Mouse (Mus musculus) forebrain, embryonic 16.5 days (tissue): ENCODE data around the gene Kars. TPM values are rescaled to one million over a fixed set of nuclear protein-coding genes. Genes with fewer than 3 reads are reported as not detected.

Experiments used
- ATAC-seq: fragments of 200-750 bp; cut with Nextera tagmentation; 2 replicates; pipeline ENCODE4 v1.8.0; 2017; ENCODE audit warnings: mild to moderate bottlenecking, moderate library complexity
- H3K27ac ChIP-seq: fragments of 300-500 bp; sonication (generic); 2 replicates; pipeline ENCODE4 v1.5.1; 2014; ENCODE audit warnings: low read length, control low read depth
- H3K27me3 ChIP-seq: fragments of 300-500 bp; sonication (generic); replicated peaks from 2 replicates; pipeline ENCODE4 v1.6.1; 2014; ENCODE audit warnings: low read length; ENCODE audit not compliant: control insufficient read depth, insufficient read depth
- H3K36me3 ChIP-seq: fragments of 300-500 bp; sonication (generic); 2 replicates; pipeline ENCODE4 v1.6.1; 2014; ENCODE audit not compliant: control insufficient read depth, insufficient read depth
- H3K4me1 ChIP-seq: fragments of 300-500 bp; sonication (generic); replicated peaks from 2 replicates; pipeline ENCODE4 v1.6.1; 2014; ENCODE audit warnings: low read length; ENCODE audit not compliant: control insufficient read depth, insufficient read depth
- H3K4me2 ChIP-seq: fragments of 300-500 bp; sonication (generic); 2 replicates; pipeline ENCODE4 v1.6.1; 2014; ENCODE audit warnings: mild to moderate bottlenecking, low read length, control low read depth
- H3K4me3 ChIP-seq: fragments of 300-500 bp; sonication (generic); replicated peaks from 2 replicates; pipeline ENCODE4 v1.5.1; 2014; ENCODE audit warnings: mild to moderate bottlenecking, low read length, control low read depth
- H3K9ac ChIP-seq: fragments of 300-500 bp; sonication (generic); replicated peaks from 2 replicates; pipeline ENCODE4 v1.6.1; 2014; ENCODE audit warnings: low read depth, low read length, control low read depth
- H3K9me3 ChIP-seq: fragments of 300-500 bp; sonication (generic); 2 replicates; pipeline ENCODE4 v1.6.1; 2016; ENCODE audit warnings: low read length; ENCODE audit not compliant: control insufficient read depth
- WGBS: fragments of 180-500 bp; shearing (Covaris S2); extraction: QIAGEN DNeasy Blood & Tissue Kit; methylation state at CpG from one replicate; pipeline ENCODE4 v1.1.7; 2014; 5-methylcytosine and 5-hydroxymethylcytosine counted together
- polyA plus RNA-seq: library from polyadenylated mRNA; unstranded; fragments of >200 nt; fragmentation: Nextera tagmentation; extraction: Ambion mirVana; gene quantifications from 2 replicates; pipeline ENCODE4 v1.2.1, GENCODE M21; 2015

Kars gene
- polyA plus RNA-seq = 171 and 181 TPM in 2 replicates

DNA sequence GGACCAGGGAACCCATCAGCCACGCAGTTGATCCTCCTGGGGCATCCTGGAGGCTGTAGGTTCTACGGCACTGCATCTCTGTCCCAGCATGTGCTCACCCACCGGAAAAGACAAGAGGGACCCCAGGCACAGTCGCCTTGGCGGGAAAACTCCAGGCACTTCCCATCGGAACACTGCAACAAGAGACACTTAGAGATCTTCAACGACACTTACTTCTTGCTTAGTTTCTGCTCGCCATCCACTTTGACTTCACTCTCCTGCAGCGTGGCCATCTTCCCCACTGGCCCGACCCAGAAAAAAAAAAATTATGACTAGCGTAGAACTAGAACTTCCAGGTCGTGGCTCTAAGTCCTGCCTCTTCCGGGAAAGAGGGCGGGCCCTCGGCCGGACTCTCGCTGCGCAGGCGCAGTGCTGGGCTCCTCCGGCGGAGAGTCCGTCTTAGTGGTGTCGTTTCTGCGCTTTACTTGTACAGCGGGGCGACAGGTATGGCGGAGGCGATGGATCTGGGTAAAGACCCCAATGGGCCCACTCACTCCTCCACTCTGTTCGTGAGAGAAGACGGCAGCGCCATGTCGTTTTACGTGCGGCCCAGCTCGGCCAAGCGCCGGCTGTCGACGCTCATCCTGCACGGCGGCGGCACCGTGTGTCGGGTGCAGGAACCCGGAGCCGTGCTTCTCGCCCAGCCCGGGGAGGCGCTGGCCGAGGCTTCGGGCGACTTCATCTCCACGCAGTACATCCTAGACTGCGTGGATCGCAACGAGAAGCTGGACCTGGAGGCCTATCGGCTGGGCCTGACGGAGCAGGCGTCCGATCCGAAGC lies at the start of gene Kars, which contains the start of gene Terf2ip:
TSS of gene Kars (minus strand) at position 327 of the 819 bp plus-strand sequence.
TSS of gene Terf2ip (plus strand) at position 402 of the 819 bp plus-strand sequence.
- Histone ChIP-seq H3K4me2 (peak within 1 kb of the TSS; percentile 81), H3K9ac (peak within 1 kb of the TSS; percentile 74), H3K36me3 (no peaks in the 10 kb centered on the region), H3K4me3 (peak within 1 kb of the TSS; percentile 75), H3K9me3 (no peaks in the 10 kb centered on the region), H3K4me1 (peaks cover 18% of the 10 kb centered on the region), H3K27me3 (no peaks in the 10 kb centered on the region), H3K27ac (peak within 1 kb of the TSS; percentile 83)
- ATAC-seq = peak; percentile 96
- under 1% methylated on average over 61 of the region's 61 CpGs for WGBS

DNA sequence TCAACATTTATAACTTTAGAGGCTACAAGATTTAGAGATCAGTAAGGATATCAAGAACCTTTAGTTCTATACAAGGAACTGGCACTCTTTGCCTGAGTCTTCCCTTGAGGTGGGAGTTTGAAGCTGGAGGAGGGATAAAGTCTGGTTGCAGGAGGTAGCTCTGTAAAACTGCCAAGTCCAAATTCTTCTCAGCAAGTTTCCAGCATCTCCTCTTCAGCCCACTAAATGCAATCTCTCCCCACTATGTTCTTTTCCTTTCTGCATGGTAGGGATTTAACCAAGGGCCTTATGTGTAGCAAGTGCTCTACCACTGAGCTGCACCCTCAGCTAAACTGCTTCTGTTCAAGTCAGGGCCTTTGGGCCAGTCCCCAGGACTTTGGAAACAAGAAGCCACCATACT lies 43.3 kb upstream of the Kars start:
- no peak overlapping the region for H3K9ac ChIP-seq
- no peaks in the 10 kb centered on the region for H3K9me3 ChIP-seq
- H3K4me2 ChIP-seq = no peak overlapping the region
- no peak for ATAC-seq
- no peak overlapping the region for H3K4me3 ChIP-seq
- no peaks in the 10 kb centered on the region for H3K36me3 ChIP-seq
- no peaks in the 10 kb centered on the region for H3K4me1 ChIP-seq
- no peak overlapping the region for H3K27ac ChIP-seq
- no peaks in the 10 kb centered on the region for H3K27me3 ChIP-seq

DNA sequence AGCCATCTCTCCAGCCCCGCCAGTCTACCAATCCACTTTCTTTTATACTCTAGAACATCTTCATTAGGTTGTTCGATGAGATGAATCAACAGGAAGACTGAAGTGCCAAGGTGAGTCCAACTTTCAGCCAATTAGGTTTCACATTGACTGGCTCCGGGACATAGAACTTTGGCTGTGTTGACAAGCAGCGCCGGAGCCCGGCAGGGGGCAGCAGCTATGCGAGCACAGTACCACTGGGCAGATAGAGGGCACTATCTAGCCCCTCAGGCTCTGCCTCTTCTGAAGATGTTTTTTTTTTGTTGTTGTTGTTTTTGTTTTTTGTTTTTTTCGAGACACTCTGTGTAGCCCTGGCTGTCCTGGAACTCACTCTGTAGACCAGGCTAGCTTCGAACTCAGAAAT lies 40.4 kb upstream of the Kars start:
- no peak for ATAC-seq
- H3K36me3 ChIP-seq = no peaks in the 10 kb centered on the region
- WGBS = 79% methylated on average over 9 of the region's 9 CpGs
- no peaks in the 10 kb centered on the region for H3K9me3 ChIP-seq
- H3K4me1 ChIP-seq = no peaks in the 10 kb centered on the region
- H3K27me3 ChIP-seq = no peaks in the 10 kb centered on the region
- no peak overlapping the region for H3K9ac ChIP-seq
- no peak overlapping the region for H3K4me2 ChIP-seq
- H3K27ac ChIP-seq = no peak overlapping the region
- no peak overlapping the region for H3K4me3 ChIP-seq

DNA sequence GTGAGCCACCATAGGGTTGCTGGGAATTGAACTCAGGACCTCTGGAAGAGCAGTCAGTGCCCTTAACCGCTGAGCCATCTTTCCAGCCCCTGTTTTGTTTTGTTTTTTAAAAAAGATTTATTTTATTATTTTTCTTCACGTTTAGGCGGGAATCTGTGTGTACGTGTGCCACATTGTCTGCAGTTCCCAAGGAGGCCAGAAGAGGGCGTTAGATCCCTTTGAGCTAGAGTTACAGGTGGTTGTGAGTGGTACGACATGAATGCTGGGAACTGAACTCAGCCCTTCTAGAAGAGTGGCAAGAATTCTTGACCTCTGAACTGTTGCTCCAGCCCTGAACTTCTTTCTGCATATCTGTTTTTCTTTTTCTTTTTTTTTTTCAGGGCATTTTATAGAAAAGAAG lies 38.9 kb upstream of the Kars start:
- ATAC-seq = no peak
- H3K4me1 ChIP-seq = no peaks in the 10 kb centered on the region

DNA sequence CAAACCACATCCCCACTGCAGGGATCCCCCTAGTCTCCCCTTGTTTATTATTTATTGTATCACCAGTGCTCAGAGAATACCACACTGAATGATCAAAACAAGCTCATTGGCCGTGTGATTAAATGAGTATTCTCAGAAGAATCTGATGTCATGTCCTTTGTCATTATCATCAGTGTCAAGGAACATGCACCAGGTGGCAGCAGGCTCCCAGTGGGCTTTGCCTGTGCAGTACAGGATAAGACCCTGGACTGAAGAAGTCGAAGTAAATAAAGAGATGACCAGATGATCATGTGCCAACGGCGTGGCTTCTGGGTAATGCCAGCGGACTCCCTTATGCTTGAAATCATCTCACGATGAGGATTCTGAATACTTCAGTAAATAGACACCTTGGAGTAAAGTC lies 37.2 kb upstream of the Kars start:
- 77% methylated on average over 6 of the region's 6 CpGs for WGBS
- no peak for ATAC-seq
- no peaks in the 10 kb centered on the region for H3K27me3 ChIP-seq

More for the DNA sequence above, 38.9 kb upstream of the Kars start:
- Histone ChIP-seq H3K36me3 (no peaks in the 10 kb centered on the region), H3K27ac (no peak overlapping the region), H3K4me3 (no peak overlapping the region), H3K9ac (no peak overlapping the region), H3K9me3 (no peaks in the 10 kb centered on the region), H3K4me2 (no peak overlapping the region), H3K27me3 (no peaks in the 10 kb centered on the region)
- 87% methylated on average over 6 of the region's 6 CpGs for WGBS

DNA sequence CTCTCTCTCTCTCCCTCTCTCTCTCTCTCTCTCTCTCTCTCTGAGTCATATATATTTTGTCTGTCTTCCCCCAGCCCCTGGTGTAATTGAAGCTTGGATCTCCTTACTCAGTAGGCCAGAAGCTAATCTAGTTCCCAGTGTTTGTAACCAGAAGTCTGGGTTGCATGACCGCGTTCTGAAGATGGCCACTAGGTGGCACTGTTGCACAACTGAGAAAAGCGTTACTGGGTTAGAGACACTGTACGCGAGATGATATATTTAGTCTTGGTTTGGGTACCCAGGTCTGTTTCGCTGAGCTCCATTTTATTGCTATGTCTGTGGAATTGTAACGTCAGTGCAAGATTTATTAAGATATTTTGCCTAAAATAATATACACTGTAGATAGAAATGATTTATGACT lies 34.8 kb upstream of the Kars start:
- no peak overlapping the region for H3K4me2 ChIP-seq
- H3K27ac ChIP-seq = no peak overlapping the region
- no peaks in the 10 kb centered on the region for H3K9me3 ChIP-seq
- peak; percentile 92 for ATAC-seq
- H3K9ac ChIP-seq = no peak overlapping the region
- WGBS = 7% methylated on average over 7 of the region's 7 CpGs
- H3K4me3 ChIP-seq = no peak overlapping the region
- H3K27me3 ChIP-seq = no peaks in the 10 kb centered on the region
- no peaks in the 10 kb centered on the region for H3K36me3 ChIP-seq
- H3K4me1 ChIP-seq = no peaks in the 10 kb centered on the region

More for the DNA sequence above, 37.2 kb upstream of the Kars start:
- no peaks in the 10 kb centered on the region for H3K9me3 ChIP-seq
- H3K4me3 ChIP-seq = no peak overlapping the region
- H3K4me2 ChIP-seq = no peak overlapping the region
- no peak overlapping the region for H3K9ac ChIP-seq
- H3K36me3 ChIP-seq = no peaks in the 10 kb centered on the region
- no peak overlapping the region for H3K27ac ChIP-seq
- H3K4me1 ChIP-seq = no peaks in the 10 kb centered on the region

DNA sequence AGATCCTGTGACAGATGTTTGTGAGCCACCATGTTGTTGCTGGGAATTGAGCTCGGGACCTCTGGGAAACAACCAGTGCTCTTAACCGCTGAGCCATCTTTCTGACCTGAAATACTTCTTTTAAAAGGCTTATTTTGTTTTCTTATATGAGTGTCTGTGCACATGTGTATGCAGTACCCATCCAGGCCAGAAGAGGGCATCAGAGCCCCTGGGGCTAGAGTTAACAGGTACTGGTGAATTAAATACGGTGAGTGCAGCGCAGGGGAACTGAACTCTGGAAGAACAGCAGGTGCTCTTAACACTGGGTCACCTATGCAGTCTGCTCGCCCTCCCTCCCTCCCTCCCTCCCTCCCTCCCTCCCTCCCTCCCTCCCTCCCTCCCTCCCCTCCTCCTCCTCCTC lies 34.1 kb upstream of the Kars start:
- Histone ChIP-seq H3K4me3 (no peak overlapping the region), H3K36me3 (no peaks in the 10 kb centered on the region), H3K27me3 (no peaks in the 10 kb centered on the region), H3K4me2 (no peak overlapping the region), H3K4me1 (no peaks in the 10 kb centered on the region), H3K27ac (no peak overlapping the region), H3K9ac (no peak overlapping the region), H3K9me3 (no peaks in the 10 kb centered on the region)
- ATAC-seq = no peak
- WGBS = 82% methylated on average over 5 of the region's 5 CpGs

DNA sequence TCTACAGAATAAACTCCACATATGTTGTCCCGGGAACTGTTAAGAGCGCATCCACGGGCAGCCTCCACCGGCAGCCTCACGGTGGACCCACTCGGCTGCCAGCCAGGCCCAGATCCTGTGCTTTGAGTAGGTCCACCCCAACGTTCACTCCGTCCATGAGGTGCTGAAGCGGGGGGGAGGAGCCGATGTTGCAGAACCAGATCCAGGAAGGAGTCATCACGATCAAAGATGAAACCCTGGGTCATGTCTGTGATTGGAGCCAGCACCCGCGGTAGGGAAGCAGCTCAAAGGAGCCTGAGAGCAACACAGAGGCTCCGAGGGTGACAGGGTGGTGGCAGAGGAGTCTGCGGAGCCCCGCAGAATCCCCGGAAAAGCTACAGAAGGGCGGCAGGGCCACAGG lies 26.4 kb upstream of the Kars start:
- H3K27ac ChIP-seq = no peak overlapping the region
- ATAC-seq = no peak
- no peaks in the 10 kb centered on the region for H3K4me1 ChIP-seq
- 86% methylated on average over 18 of the region's 18 CpGs for WGBS
- H3K36me3 ChIP-seq = no peaks in the 10 kb centered on the region
- H3K9ac ChIP-seq = no peak overlapping the region
- no peak overlapping the region for H3K4me3 ChIP-seq
- H3K27me3 ChIP-seq = no peaks in the 10 kb centered on the region
- no peaks in the 10 kb centered on the region for H3K9me3 ChIP-seq
- H3K4me2 ChIP-seq = no peak overlapping the region

DNA sequence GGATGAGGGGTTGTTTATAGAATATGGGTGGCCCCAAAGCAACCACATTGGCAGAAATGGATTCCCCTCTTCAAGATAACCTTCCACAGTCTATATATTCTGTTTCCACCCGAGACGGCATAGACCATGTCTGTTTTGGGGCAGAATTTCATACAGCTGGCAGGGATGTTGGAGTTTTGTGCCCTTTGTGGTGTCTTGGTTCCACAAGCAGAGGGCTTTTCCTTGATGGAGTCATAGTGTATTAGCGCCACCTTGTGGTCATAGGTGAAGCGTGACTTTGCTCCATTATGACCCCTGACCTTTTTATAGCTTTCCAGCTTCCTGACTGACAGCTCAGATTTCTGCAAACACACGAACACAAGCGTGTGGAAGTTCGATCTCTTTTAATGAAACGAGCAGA lies 23.5 kb upstream of the Kars start:
- no peaks in the 10 kb centered on the region for H3K4me1 ChIP-seq
- no peak overlapping the region for H3K4me3 ChIP-seq
- no peak overlapping the region for H3K4me2 ChIP-seq
- no peak overlapping the region for H3K9ac ChIP-seq
- no peaks in the 10 kb centered on the region for H3K27me3 ChIP-seq
- no peaks in the 10 kb centered on the region for H3K9me3 ChIP-seq
- 22% methylated on average over 8 of the region's 8 CpGs for WGBS
- ATAC-seq = no peak
- no peak overlapping the region for H3K27ac ChIP-seq
- no peaks in the 10 kb centered on the region for H3K36me3 ChIP-seq
